Mouse (Mus musculus) liver (tissue): ENCODE measurements around the gene Faim2.
A peak's percentile ranks its signal among the peaks of the same experiment; 100 is the strongest.

ENCODE experiments used
- DNase-seq: peaks from one replicate; pipeline ENCODE4 v3.0.0-alpha.2; 2020; ENCODE audit warnings: mixed read lengths

Gene Faim2

DNA sequence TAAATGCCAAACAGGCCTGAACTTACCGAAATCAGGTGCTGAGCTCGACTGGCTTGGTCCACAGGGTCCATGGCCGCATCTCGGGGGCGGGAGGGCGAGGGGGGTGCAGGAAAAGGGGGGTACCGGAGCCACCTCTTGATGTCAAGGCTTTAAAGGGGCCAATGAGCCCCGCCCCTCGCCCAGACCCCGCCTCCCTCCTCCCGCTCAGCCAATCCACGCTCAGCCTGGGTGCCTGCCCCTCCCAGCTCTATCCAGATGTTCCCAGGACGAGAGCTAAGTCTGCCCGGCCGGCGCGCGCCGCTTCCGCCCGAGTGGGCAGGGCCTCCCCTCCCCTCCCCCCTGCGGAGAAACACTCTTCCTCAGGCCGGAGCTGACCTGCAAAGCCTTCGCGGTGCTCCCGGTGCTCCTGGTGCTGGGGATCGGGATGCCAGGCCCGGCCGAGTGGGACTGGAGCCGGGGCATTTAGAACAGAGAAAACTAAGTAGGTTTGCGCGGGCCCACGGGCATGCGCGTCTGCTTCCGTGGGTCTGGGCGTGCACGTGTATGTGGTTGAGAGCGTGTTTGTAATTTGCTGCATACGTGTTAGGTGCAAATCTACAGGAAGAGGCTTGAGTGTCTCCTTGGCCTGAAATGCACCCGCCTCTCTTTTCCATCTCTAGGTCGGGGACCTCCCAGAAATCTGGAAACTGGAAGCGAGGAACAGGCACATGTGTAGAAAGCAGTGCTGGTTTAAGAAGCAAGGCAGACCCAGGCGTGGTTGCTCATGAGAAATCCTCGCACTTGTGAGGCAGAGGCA, 70.2 kb downstream of the Faim2 start, which contains the start of gene Nckap5l:
Nckap5l (minus strand) TSS at position 143 of the 796 bp plus-strand sequence.
- DNase-seq = peak; percentile 92

DNA sequence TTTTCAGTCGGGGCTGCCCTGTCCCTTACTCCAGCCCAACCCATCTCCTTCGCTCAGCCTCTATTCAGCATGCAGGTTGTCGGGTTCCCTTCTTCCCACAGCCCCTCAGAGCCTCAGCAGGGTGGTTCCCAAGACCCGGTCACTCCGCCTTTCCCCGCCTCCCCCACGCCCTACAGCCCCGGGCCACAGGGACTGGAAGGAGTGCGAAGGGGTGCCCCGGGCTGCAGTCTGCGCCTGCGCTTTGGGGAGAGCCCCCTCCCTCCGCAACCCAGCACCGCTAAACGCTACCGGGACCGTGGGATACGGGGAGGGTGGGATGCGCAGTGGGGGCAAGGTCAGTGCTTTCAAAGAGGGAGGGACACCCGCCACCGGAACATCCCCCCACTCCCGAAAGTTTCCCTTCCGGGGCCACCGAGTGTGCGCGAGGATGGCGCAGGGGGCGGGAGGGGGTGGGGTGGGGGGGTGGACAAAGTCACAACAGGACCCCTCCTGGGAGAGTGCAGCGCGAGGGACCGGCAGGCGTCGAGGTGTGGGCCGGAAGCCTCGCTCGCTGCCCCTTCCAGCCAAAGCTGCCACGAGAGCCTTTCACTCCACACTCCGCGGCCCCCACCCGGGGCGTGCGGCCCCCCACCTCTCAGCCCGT, 70.9 kb downstream of the Faim2 start:
- peak; percentile 64 for DNase-seq

DNA sequence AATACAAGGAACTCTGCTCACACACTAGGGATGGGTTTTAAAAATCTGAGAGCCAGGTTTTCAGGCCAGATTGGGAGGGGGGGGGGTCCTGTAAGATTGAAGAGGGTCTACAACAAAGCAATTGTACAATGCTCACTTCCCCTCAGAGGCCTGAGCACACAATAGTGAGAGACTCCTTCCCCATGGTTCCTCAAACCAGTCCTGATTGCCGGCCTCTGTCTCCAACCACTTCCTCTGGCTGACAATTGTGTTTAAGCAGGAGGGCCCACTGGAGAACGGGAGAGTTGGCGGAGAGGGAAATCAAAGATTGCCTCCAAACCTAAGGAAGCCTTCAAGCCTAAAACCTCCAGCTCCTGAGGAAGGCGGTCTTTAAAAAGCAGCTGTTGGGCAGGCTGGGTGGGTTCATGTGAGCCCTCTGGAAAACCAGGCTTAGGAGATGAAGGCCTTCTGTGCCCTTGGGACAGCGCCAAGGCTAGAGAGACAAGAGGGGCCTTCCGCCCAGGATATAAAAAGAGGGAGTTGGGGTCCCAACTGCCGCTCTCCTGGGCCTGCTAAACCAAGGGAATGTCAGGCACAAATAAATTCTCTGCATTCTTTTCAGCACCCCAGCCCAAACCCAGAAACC, 71.5 kb downstream of the Faim2 start:
- no peak for DNase-seq

DNA sequence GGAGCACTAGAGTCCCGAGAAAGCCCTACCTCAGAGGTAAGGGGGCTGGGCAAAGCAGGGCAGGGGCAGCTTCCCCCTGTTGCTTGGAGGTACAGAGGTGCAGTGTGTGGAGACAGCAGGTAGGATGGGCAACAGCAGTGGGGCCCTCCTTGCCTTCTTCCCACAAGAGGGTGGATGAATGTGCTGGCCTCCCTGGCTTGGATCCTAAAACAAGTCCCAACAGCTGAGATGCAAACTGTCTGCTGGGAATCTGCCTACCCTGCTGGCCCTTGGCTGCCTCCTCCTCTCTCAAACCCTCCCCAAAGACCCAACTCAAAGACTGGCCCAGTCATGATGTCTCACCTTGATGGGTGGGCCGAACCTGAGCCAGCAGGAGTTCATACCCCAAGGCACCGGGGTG, 72.5 kb downstream of the Faim2 start:
- DNase-seq = no peak

DNA sequence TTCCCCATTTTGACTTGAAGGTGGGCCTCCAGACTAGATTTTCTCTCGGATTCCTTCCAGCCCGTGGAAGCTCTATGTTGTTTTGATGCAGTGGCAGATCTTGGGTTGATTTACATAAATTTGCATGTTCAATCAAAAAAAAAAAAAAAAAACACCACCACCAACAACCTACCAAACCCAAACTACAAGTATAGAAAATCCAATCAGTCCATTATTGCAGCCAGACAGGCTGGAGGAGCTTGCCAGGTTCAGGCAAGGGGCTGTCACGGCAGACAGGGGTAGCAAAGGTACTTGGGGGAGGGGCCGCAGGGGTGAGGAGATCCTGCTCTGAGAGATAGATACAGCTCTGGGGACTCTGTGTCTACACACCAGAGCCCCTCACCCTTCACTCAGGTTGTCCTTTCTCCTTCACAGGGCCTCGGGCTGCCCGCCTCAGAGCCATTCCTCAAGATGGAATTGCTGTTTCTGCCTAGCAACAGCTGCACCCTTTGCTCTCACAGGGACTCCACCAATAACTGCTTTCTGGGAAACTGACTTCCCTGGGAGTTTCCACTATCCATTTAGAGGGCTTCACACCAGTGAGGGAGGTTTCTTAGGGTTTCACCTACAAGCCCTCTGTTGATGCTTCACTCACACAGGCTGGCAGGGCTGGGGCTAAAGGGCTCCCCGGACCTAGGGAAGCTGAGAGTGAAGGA, 73.2 kb downstream of the Faim2 start:
- no peak for DNase-seq

DNA sequence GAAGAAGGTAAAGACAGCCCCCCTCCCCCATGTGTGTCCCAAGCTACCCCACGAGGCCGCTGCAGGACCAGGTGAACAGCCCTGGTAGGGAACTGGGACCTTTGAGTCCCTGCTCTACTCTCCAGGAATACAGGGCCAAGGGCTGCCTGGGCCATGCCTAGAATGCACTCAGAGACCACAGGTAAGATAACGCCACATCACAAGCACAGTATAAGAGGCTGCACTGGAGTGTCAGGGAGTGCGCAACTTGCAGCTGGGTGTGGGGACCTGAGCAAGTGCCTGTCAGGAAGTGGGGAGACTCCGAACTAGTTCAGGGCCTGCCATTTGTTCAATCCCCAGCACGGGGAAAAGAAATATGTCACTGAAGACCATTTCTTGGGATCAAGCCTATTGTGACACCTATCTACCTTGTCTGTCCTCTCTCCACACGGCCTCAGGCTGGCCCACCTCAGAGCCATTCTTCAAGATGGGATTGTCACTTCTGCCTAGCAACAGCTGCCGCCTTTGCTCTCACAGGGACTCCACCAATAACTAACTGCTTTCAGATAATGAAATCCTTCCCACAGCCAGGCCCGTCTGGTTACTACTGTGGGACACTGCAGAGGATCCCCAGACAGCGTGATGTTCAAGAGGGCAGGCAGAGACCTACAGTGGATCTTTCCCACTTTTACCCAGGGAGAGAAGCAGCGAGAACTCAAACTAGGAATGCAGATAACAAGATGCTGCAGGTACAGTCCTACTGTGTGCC, 74.6 kb downstream of the Faim2 start:
- DNase-seq = no peak

DNA sequence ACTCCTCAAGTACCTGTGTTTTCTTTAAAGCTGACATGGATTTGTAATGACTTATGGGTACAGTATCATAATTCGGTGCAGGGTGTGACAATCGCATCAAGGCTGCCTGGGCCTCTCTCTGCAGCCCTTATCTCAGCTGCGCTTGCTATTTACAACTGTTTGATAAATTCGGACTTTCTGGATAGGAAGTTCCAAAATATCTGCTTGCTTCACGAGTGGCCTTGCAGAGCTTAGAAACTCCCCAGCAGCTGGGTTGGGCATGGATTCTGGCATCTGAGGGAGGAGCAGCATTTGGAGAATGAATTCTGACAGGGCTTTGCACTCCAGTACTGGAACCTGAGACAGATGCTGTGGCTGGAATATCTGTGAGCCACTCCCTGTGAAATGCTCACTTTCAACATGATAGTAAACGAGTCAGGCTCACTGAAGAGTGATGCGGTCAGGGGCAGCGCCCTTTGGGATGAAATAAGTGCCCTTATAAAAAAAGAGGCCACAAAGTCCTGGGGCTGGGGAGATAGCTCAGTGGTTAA, 78.1 kb downstream of the Faim2 start:
- peak; percentile 43 for DNase-seq

DNA sequence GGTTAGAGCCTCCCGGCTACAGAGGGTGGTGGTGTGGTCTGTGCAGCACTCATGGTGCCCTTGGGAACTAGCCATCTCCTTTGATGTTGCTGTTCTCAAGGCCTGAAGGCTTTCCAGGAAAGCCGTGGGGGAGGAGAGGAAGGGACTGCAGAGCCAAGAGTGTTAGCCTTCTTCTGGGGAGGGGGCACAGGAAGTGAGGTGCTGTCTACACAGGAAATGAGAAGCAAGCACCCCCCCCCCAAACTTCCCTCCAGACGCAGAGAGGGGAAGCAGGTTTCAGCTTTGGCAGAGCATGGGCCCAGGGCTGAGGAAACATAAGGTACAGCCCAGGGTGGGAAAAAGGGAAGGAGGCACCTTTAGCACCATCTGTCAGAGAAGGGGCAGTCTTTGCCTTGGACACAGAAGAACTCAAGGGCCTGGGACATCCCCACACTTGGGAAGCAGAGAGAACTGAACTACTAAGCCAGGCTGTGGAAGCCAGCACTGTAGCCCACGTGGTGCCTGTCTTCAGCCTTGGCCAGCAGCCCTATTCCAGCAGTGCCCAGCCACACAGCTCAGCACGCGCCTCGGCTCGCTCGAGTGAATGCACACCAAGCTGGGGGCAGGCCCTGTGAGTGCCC, 78.7 kb downstream of the Faim2 start:
- no peak for DNase-seq
